Mouse (Mus musculus) heart, adult 2 months (tissue): Measurements from ENCODE around the gene Safb. TPM values are rescaled to one million over a fixed set of nuclear protein-coding genes. Genes with fewer than 3 reads are reported as not detected.

Source experiments
- DNase-seq, 2 experiments: peaks; one replicate each; pipeline ENCODE4 v3.0.0; 2021
- H3K27ac ChIP-seq: fragments of 200-600 bp; 2 replicates; pipeline ENCODE4 v1.8.1; 2022
- H3K27me3 ChIP-seq: fragments of 200-500 bp; 2 replicates; pipeline ENCODE4 v1.6.1; 2012; ENCODE audit warnings: mild to moderate bottlenecking, low read length, inconsistent platforms, mixed read lengths; ENCODE audit not compliant: control insufficient read depth, insufficient read depth
- H3K36me3 ChIP-seq: fragments of 200-500 bp; 2 replicates; pipeline ENCODE4 v1.6.1; 2012; ENCODE audit warnings: low read length, inconsistent platforms; ENCODE audit not compliant: control insufficient read depth, insufficient read depth
- H3K4me1 ChIP-seq: fragments of 200-500 bp; 2 replicates; pipeline ENCODE4 v1.6.1; 2011; ENCODE audit warnings: low read length; ENCODE audit not compliant: control insufficient read depth, insufficient read depth
- H3K4me3 ChIP-seq: fragments of 200-600 bp; 2 replicates; pipeline ENCODE4 v1.8.1; 2022
- H3K79me2 ChIP-seq: fragments of 200-500 bp; replicated peaks from 2 replicates; pipeline ENCODE4 v1.6.1; 2012; ENCODE audit warnings: mild to moderate bottlenecking, inconsistent platforms, low read length, moderate library complexity, mixed read lengths; ENCODE audit not compliant: control insufficient read depth, insufficient read depth
- H3K9ac ChIP-seq: fragments of 200-500 bp; 2 replicates; pipeline ENCODE4 v1.6.1; 2012; ENCODE audit warnings: low read depth, mild to moderate bottlenecking, control low read depth, inconsistent platforms, low read length, mixed read lengths
- CTCF ChIP-seq: fragments of 200-600 bp; IDR thresholded peaks from 2 replicates; pipeline ENCODE4 v1.8.1; 2022; ENCODE audit warnings: antibody characterized with exemption, mild to moderate bottlenecking, moderate library complexity
- EP300 ChIP-seq: fragments of 200-500 bp; IDR thresholded peaks from 2 replicates; pipeline ENCODE4 v1.6.1; 2011; ENCODE audit warnings: low read depth, low read length, control low read depth; ENCODE audit not compliant: insufficient read depth
- POLR2A ChIP-seq: fragments of 200-500 bp; IDR thresholded peaks from 2 replicates; pipeline ENCODE4 v1.6.1; 2011; ENCODE audit warnings: mild to moderate bottlenecking, low read depth, low read length, control low read depth; ENCODE audit not compliant: insufficient read depth
- WGBS: fragments of 180-500 bp; shearing (Covaris S2); methylation state at CpG from one replicate; pipeline ENCODE4 v1.1.7; 2018; 5-methylcytosine and 5-hydroxymethylcytosine counted together
- intact Hi-C: fragments of 180-260 bp; cut with DNase I; formaldehyde crosslinking; loops from one replicate; pipeline ENCODE4 v1.15.1; 2025
- polyA plus RNA-seq: library from polyadenylated mRNA; depleted of rRNA; stranded (reverse); fragments of >200 nt; gene quantifications from 2 replicates; pipeline ENCODE4 v1.2.3, GENCODE M21; 2012; rRNA removed
- total RNA-seq, 2 experiments: library from RNA; stranded (reverse); gene quantifications; 2 replicates each; pipeline ENCODE4 v1.2.3; 2021

The Safb gene
- total and polyA plus RNA-seq, 3 experiments = 57.5 to 69.1 (median 61.3) TPM

- TF ChIP-seq EP300 (no peak), POLR2A (no peak), CTCF (no peak)
- Histone ChIP-seq H3K27ac (no peak overlapping the region), H3K4me1 (no peaks in the 10 kb centered on the region), H3K9ac (no peak overlapping the region), H3K27me3 (no peaks in the 10 kb centered on the region), H3K36me3 (no peaks in the 10 kb centered on the region), H3K4me3 (no peak overlapping the region), H3K79me2 (no peaks in the 10 kb centered on the region)
- 73% methylated on average over 6 of the region's 6 CpGs for WGBS
- intact Hi-C loops = no loop called here
- no peak for DNase-seq
Measured at GRCm38 (mm10) chr17:56634023-56634422, 49.4 kb downstream of the Safb start.

- intact Hi-C loops = no loop called here
- Histone ChIP-seq H3K79me2 (no peaks in the 10 kb centered on the region), H3K36me3 (no peaks in the 10 kb centered on the region), H3K4me3 (no peak overlapping the region), H3K9ac (no peak overlapping the region), H3K4me1 (no peaks in the 10 kb centered on the region), H3K27me3 (no peaks in the 10 kb centered on the region), H3K27ac (no peak overlapping the region)
- 76% methylated on average over 4 of the region's 4 CpGs for WGBS
- TF ChIP-seq CTCF (no peak), POLR2A (no peak), EP300 (no peak)
- no peak for DNase-seq
Measured at GRCm38 (mm10) chr17:56643237-56643636, 58.6 kb downstream of the Safb start.

- Histone ChIP-seq H3K27me3 (no peaks in the 10 kb centered on the region), H3K4me1 (no peaks in the 10 kb centered on the region), H3K9ac (no peak overlapping the region), H3K4me3 (no peak overlapping the region), H3K27ac (no peak overlapping the region), H3K36me3 (no peaks in the 10 kb centered on the region), H3K79me2 (no peaks in the 10 kb centered on the region)
- no peak for DNase-seq
- intact Hi-C loops = no loop called here
- 28% methylated on average over 12 of the region's 13 CpGs for WGBS
- no peak for TF ChIP-seq CTCF
- TF ChIP-seq POLR2A = no peak
- TF ChIP-seq EP300 = no peak
Measured at GRCm38 (mm10) chr17:56647546-56647945, 62.9 kb downstream of the Safb start.

- WGBS = 26% methylated on average over 10 of the region's 10 CpGs
- TF ChIP-seq POLR2A = no peak
- TF ChIP-seq EP300 = no peak
- no peak for TF ChIP-seq CTCF
- Histone ChIP-seq H3K27me3 (no peaks in the 10 kb centered on the region), H3K4me1 (no peaks in the 10 kb centered on the region), H3K79me2 (no peaks in the 10 kb centered on the region), H3K27ac (no peak overlapping the region), H3K4me3 (no peak overlapping the region), H3K36me3 (no peaks in the 10 kb centered on the region), H3K9ac (no peak overlapping the region)
- no peak for DNase-seq
- intact Hi-C loops = no loop called here
Measured at GRCm38 (mm10) chr17:56651801-56652200, 67.2 kb downstream of the Safb start.

GRCm38 (mm10) chr17:56654771-56655170 is 70.1 kb downstream of the Safb start:
- no peak for DNase-seq
- intact Hi-C loops = no loop called here
- TF ChIP-seq POLR2A = no peak
- no peak for TF ChIP-seq EP300
- TF ChIP-seq CTCF = no peak
- Histone ChIP-seq H3K4me1 (no peaks in the 10 kb centered on the region), H3K4me3 (no peak overlapping the region), H3K79me2 (no peaks in the 10 kb centered on the region), H3K27ac (no peak overlapping the region), H3K36me3 (no peaks in the 10 kb centered on the region), H3K27me3 (no peaks in the 10 kb centered on the region), H3K9ac (no peak overlapping the region)
- 85% methylated on average over 2 of the region's 2 CpGs for WGBS

GRCm38 (mm10) chr17:56655311-56655710 is 70.7 kb downstream of the Safb start:
- intact Hi-C loops = no loop called here
- 40% methylated on average over 3 of the region's 3 CpGs for WGBS
- H3K27me3 ChIP-seq = no peaks in the 10 kb centered on the region
- no peak overlapping the region for H3K27ac ChIP-seq
- no peaks in the 10 kb centered on the region for H3K4me1 ChIP-seq
- no peaks in the 10 kb centered on the region for H3K36me3 ChIP-seq
- no peak overlapping the region for H3K9ac ChIP-seq
- no peak overlapping the region for H3K4me3 ChIP-seq
- TF ChIP-seq EP300 (no peak), POLR2A (no peak), CTCF (no peak)
- no peak for DNase-seq
- no peaks in the 10 kb centered on the region for H3K79me2 ChIP-seq

Other genes starting within 250 kb of the Safb start
- gene Ptprs, start 108.3 kb upstream of the Safb start, total RNA-seq = 10 to 100 TPM; 41.7 to 47.5 TPM
- 86.8 and 91.1 TPM in 2 replicates for gene Ptprs, start 108.3 kb upstream of the Safb start, polyA plus RNA-seq
- not detected for gene Znrf4, start 72.4 kb upstream of the Safb start, total RNA-seq
- gene Znrf4, start 72.4 kb upstream of the Safb start, polyA plus RNA-seq = 0.29 and 0.64 TPM in 2 replicates
- under 1 TPM; 0.34 to 0.39 TPM for gene Gm20219, start 30.4 kb upstream of the Safb start, total RNA-seq
- 1.00 and 1.7 TPM in 2 replicates for gene Gm20219, start 30.4 kb upstream of the Safb start, polyA plus RNA-seq
- gene Safb2, start 240 bp upstream of the Safb start, total RNA-seq = 10 to 100 TPM; 36.8 to 43.1 TPM
- 42.5 and 47.5 TPM in 2 replicates for gene Safb2, start 240 bp upstream of the Safb start, polyA plus RNA-seq
- 100 to 1,000 TPM; 291 to 329 TPM for gene 2410015M20Rik, start 24.9 kb downstream of the Safb start, total RNA-seq
- gene 2410015M20Rik, start 24.9 kb downstream of the Safb start, polyA plus RNA-seq = 320 and 381 TPM in 2 replicates
- gene Rpl36, start 28.6 kb downstream of the Safb start, total RNA-seq = 100 to 1,000 TPM; 671 to 795 TPM
- gene Rpl36, start 28.6 kb downstream of the Safb start, polyA plus RNA-seq = 801 and 1,357 TPM in 2 replicates
- gene Lonp1, start 42.1 kb downstream of the Safb start, total RNA-seq = 100 to 1,000 TPM; 113 to 131 TPM
- gene Lonp1, start 42.1 kb downstream of the Safb start, polyA plus RNA-seq = 95.9 and 116 TPM in 2 replicates
- gene Catsperd, start 43.3 kb downstream of the Safb start, total RNA-seq = not detected
- gene Catsperd, start 43.3 kb downstream of the Safb start, polyA plus RNA-seq = 0.23 and 0.44 TPM in 2 replicates
- gene Ranbp3, start 88.5 kb downstream of the Safb start, total RNA-seq = 10 to 100 TPM; 37.6 to 37.7 TPM
- 40.6 and 44.5 TPM in 2 replicates for gene Ranbp3, start 88.5 kb downstream of the Safb start, polyA plus RNA-seq
- gene Ndufa11, start 132.9 kb downstream of the Safb start, total RNA-seq = 100 to 1,000 TPM; 748 to 906 TPM
- 1,680 and 1,786 TPM in 2 replicates for gene Ndufa11, start 132.9 kb downstream of the Safb start, polyA plus RNA-seq
- 1 to 10 TPM; 3.0 to 4.7 TPM for gene Vmac, start 133.2 kb downstream of the Safb start, total RNA-seq
- 8.3 and 9.9 TPM in 2 replicates for gene Vmac, start 133.2 kb downstream of the Safb start, polyA plus RNA-seq
- gene Nrtn, start 172.7 kb downstream of the Safb start, total RNA-seq = 10 to 100 TPM; 24.4 to 26.8 TPM
- 26.2 and 49.3 TPM in 2 replicates for gene Nrtn, start 172.7 kb downstream of the Safb start, polyA plus RNA-seq
- 10 to 100 TPM; 17.7 to 19.4 TPM for gene Dus3l, start 179.9 kb downstream of the Safb start, total RNA-seq
- 36.2 and 38.7 TPM in 2 replicates for gene Dus3l, start 179.9 kb downstream of the Safb start, polyA plus RNA-seq
- under 1 TPM; 0.11 to 0.29 TPM for gene Prr22, start 185.4 kb downstream of the Safb start, total RNA-seq
- 1.2 and 2.0 TPM in 2 replicates for gene Prr22, start 185.4 kb downstream of the Safb start, polyA plus RNA-seq
- gene Rfx2, start 246.2 kb downstream of the Safb start, total RNA-seq = 1 to 10 TPM; 2.8 to 3.0 TPM
- gene Rfx2, start 246.2 kb downstream of the Safb start, polyA plus RNA-seq = 5.1 and 6.0 TPM in 2 replicates